Mouse (Mus musculus) MEL (cell line): ENCODE results near the gene Tmppe.

ENCODE experiments used
- CTCF ChIP-seq, 3 experiments: IDR thresholded peaks in 2 of 3; conservative IDR thresholded peaks in 1 of 3; 2 replicates each; pipeline ENCODE4 v1.5.1; 2011 to 2012; ENCODE audit warnings: low read length in 3 of 3, low read depth in 2 of 3, mild to moderate bottlenecking in 2 of 3, improper control_type of control experiment in 1 of 3, inconsistent platforms in 1 of 3, mixed read lengths in 1 of 3, moderate library complexity in 1 of 3; ENCODE audit not compliant: control insufficient read depth in 1 of 3, insufficient read depth in 1 of 3, poor library complexity in 1 of 3, severe bottlenecking in 1 of 3
- GATA1 ChIP-seq: IDR thresholded peaks from 2 replicates; pipeline ENCODE4 v1.6.1; 2011; ENCODE audit warnings: low read depth, low read length, improper control_type of control experiment
- HCFC1 ChIP-seq: IDR thresholded peaks from 2 replicates; pipeline ENCODE4 v1.6.1; 2012; ENCODE audit warnings: low read depth, mild to moderate bottlenecking, inconsistent platforms, low read length, improper control_type of control experiment, moderate library complexity
- MXI1 ChIP-seq: IDR thresholded peaks from 2 replicates; pipeline ENCODE4 v1.6.1; 2011; ENCODE audit warnings: mild to moderate bottlenecking, low read depth, low read length, improper control_type of control experiment
- MYC ChIP-seq: IDR thresholded peaks from 2 replicates; pipeline ENCODE4 v1.6.1; 2011; ENCODE audit warnings: low read depth, mild to moderate bottlenecking, low read length, improper control_type of control experiment, moderate library complexity
- NRF1 ChIP-seq: IDR thresholded peaks from 2 replicates; pipeline ENCODE4 v1.6.1; 2014; ENCODE audit warnings: low read depth, mild to moderate bottlenecking, inconsistent platforms, low read length, improper control_type of control experiment, moderate library complexity; ENCODE audit not compliant: poor library complexity, insufficient read depth, severe bottlenecking
- POLR2A ChIP-seq, 2 experiments: IDR thresholded peaks; 2 replicates each; pipeline ENCODE4 v1.6.1; 2011 to 2012; ENCODE audit warnings: low read length in 2 of 2, mild to moderate bottlenecking in 2 of 2, control low read depth in 1 of 2, improper control_type of control experiment in 1 of 2, low read depth in 1 of 2, moderate library complexity in 1 of 2; ENCODE audit not compliant: control insufficient read depth in 1 of 2, insufficient read depth in 1 of 2, poor library complexity in 1 of 2
- POLR2AphosphoS2 ChIP-seq: IDR thresholded peaks from 2 replicates; pipeline ENCODE4 v1.6.1; 2011; ENCODE audit warnings: low read length, improper control_type of control experiment
- TAL1 ChIP-seq: IDR thresholded peaks from 2 replicates; pipeline ENCODE4 v1.6.1; 2012; ENCODE audit warnings: mild to moderate bottlenecking, inconsistent platforms, low read length, moderate library complexity, mixed read lengths
- USF1 ChIP-seq: IDR thresholded peaks from 2 replicates; pipeline ENCODE4 v1.6.1; 2014; ENCODE audit warnings: low read depth, mild to moderate bottlenecking, inconsistent platforms, low read length, improper control_type of control experiment, moderate library complexity
- ZC3H11A ChIP-seq: IDR thresholded peaks from 2 replicates; pipeline ENCODE4 v1.6.1; 2012; ENCODE audit warnings: low read depth, mild to moderate bottlenecking, inconsistent platforms, low read length, improper control_type of control experiment
- ZNF384 ChIP-seq: IDR thresholded peaks from 2 replicates; pipeline ENCODE4 v1.6.1; 2012; ENCODE audit warnings: low read depth, mild to moderate bottlenecking, inconsistent platforms, low read length, improper control_type of control experiment

GRCm38 (mm10) chr9:114418187-114418586, 17.3 kb downstream of the Tmppe start:
- no peak for TF ChIP-seq POLR2A (IDR thresholded peaks at IDR 0.05; ENCODE audit: control insufficient read depth in 1 of 2, insufficient read depth in 1 of 2, low read depth in 1 of 2, low read length in 2 of 2, poor library complexity in 1 of 2)
- TF ChIP-seq POLR2AphosphoS2, result no peak
- peak; percentile 98 for TF ChIP-seq MYC
- peak; percentile 13; the same call in 1 of the 2 replicates for TF ChIP-seq ZC3H11A
- TF ChIP-seq MXI1, result no peak
- no peak for TF ChIP-seq TAL1
- peak; percentile 62 to 83 (median 71) for TF ChIP-seq CTCF (IDR thresholded peaks at IDR 0.05 in 2 of 3, conservative IDR thresholded peaks at IDR 0.05 in 1 of 3; ENCODE audit: control insufficient read depth in 1 of 3, insufficient read depth in 1 of 3, low read depth in 2 of 3, low read length in 3 of 3, poor library complexity in 1 of 3, severe bottlenecking in 1 of 3)
- TF ChIP-seq GATA1, result no peak
- TF ChIP-seq HCFC1, result no peak
- no peak for TF ChIP-seq ZNF384
- no peak for TF ChIP-seq USF1
- no peak for TF ChIP-seq NRF1
